Mouse (Mus musculus) liver, adult 10 weeks (tissue): ENCODE data around the gene Gm28041. TPM values are rescaled to one million over a fixed set of nuclear protein-coding genes. Genes with fewer than 3 reads are reported as not detected.

Experiments used
- polyA plus RNA-seq: library from polyadenylated mRNA; stranded (reverse); fragments of 350-450 nt; fragmentation: Illumina TruSeq; extraction: RNeasy Lipid Tissue Mini Kit (QIAGEN cat#74804); gene quantifications from one replicate; pipeline ENCODE4 v1.2.3, GENCODE M21; 2014; ENCODE audit warnings: low read depth, low replicate concordance

The Gm28041 gene
- not detected for polyA plus RNA-seq

DNA sequence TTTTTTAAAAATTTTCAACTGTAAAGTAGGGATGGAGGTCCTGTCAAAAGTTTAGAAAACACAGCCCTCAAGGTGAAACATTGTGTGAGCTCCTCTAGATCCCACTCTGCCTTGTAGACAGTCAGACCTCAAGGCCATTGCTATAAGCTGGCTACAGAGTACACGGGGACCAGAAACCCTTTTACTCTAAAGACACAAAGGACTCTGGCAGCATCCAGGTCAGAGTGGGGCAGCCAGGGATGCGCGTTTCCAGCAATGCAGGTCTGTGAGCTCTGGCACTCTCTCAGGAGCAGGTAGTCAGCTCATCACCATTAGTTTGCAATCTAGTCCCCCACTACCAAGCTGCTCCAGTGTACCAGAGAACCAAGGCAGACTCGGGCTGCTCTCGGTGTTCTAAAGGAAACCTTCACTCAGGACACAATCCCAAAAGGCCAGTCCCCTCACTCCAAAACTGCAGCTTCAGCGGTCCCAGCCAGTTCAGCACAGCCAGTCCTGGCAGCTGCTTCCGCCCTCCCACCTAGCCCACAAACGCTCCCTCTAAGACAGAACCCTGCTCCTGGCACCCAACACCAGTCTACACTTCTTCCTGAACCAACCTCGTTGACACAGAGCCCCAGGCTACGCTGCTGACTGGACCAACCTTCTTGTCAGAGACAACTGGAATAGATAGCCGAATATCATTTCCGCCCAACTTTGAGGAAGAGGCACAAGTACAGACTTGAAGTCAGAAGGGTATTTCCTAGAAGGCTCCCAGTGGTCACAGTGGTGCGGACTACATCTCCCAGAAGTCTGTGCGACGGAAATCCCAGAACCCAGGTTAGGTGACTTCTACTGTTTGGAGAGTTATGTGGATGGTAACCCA, at the start of gene Gm28041, which contains the start of gene Zfp456:
TSS of gene Gm28041 (minus strand) at position 684 of the 862 bp plus-strand sequence.
TSS of gene Zfp456 (minus strand) at position 761 of the 862 bp plus-strand sequence.

GRCm38 (mm10) chr13:67421207-67421857, 45.8 kb upstream of the Gm28041 start, which contains the start of gene Zfp459:
Gene Zfp459 (minus strand): TSS chr13:67421418.

GRCm38 (mm10) chr13:67399183-67399903, 23.8 kb upstream of the Gm28041 start, which contains the start of gene Zfp429:
Gene Zfp429 (minus strand): TSS chr13:67399819.

DNA sequence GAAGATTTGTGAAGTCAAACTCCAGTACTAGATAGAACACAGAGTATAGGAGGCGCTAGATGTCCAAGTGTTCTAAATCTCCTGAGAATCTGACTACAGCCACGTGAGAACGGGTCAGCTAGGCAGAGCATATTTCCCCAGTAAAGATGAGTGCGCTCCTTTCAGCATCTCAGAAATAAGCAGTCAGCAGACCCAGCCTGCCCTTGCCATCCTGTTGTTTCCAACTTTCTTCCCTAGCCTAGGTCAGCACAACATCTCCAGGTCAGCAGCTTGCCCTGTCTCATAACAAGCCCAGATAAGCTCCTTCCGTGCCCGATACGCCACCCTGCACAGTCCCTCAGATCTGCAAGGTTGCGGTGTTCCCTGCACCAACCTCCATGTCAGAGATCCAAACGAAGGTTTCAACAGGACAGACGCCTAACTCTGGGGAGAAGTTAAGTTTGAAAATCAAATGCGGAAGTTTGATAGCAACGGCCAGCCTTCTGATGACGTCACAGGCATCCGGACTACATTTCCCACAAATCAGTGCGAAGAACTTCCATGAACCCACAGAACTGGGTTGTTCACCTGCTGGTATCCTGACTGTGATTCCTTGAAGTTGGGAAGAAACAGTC, 15.3 kb downstream of the Gm28041 start, which contains the start of the genes Gm28044 and Zfp953:
TSS of gene Gm28044 (minus strand) at position 406 of the 614 bp plus-strand sequence.
TSS of gene Zfp953 (minus strand) at position 475 of the 614 bp plus-strand sequence.

DNA sequence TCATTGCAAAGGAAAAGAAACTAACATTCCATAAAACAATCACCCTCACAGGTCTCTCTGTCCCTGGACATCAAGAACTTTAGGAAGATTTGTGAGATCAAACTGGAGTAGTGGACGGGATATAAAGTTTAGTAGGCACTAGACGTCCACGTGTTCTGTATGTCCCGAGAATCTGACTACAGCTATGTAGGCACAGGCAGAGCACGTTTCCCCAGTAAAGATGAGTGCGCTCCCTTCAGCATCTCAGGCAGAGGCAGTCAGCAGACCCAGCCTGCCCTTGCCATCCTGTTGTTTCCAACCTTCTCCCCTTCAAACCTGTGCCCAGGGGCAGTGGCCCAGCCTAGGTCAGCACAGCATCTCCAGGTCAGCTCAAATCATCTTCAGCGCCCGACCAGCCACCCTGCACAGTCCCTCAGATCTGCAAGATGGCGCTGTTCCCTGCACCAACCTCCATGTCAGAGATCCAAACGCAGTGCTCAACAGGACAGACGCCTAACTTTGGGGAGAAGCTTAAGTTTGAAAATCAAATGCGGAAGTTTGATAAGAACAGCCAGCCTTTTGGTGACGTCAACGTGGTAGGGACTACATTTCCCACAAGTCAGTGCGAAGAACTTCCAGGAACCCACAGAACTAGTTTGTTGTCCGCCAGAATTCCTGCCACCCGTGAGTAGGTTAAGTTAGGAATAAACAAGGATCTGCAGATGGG, 43.4 kb downstream of the Gm28041 start, which contains the start of gene Zfp595:
TSS of gene Zfp595 (minus strand) at position 552 of the 706 bp plus-strand sequence.

GRCm38 (mm10) chr13:67305822-67306672, 69.5 kb downstream of the Gm28041 start, which contains the start of gene Zfp457:
Gene Zfp457 (minus strand): TSS chr13:67306485.

Other genes starting within 250 kb of the Gm28041 start
- 7.2 TPM for gene Rsl1, start 202.6 kb downstream of the Gm28041 start, polyA plus RNA-seq
- 4.1 TPM for gene Zfp455, start 181.2 kb downstream of the Gm28041 start, polyA plus RNA-seq
- 2.8 TPM for gene Zfp458, start 97.3 kb downstream of the Gm28041 start, polyA plus RNA-seq
- gene Zfp457, start 69.2 kb downstream of the Gm28041 start, polyA plus RNA-seq = 0.69 TPM
- gene Zfp595, start 43.2 kb downstream of the Gm28041 start, polyA plus RNA-seq = 12.4 TPM
- gene Gm28044, start 15.2 kb downstream of the Gm28041 start, polyA plus RNA-seq = not detected
- gene Zfp953, start 15.1 kb downstream of the Gm28041 start, polyA plus RNA-seq = 8.5 TPM
- 2.1 TPM for gene Zfp456, start 77 bp upstream of the Gm28041 start, polyA plus RNA-seq
- gene Zfp429, start 24.1 kb upstream of the Gm28041 start, polyA plus RNA-seq = 6.3 TPM
- gene Zfp459, start 45.7 kb upstream of the Gm28041 start, polyA plus RNA-seq = 0.21 TPM
- gene Zfp874a, start 75.9 kb upstream of the Gm28041 start, polyA plus RNA-seq = 75.3 TPM
- gene Zfp874b, start 108.5 kb upstream of the Gm28041 start, polyA plus RNA-seq = 22.3 TPM
- 14.5 TPM for gene Zfp58, start 124.8 kb upstream of the Gm28041 start, polyA plus RNA-seq
- not detected for gene Gm26965, start 150.4 kb upstream of the Gm28041 start, polyA plus RNA-seq
- 9.1 TPM for gene Zfp87, start 150.4 kb upstream of the Gm28041 start, polyA plus RNA-seq
- gene Zfp748, start 178.1 kb upstream of the Gm28041 start, polyA plus RNA-seq = 8.8 TPM
- gene Zfp729b, start 234.0 kb upstream of the Gm28041 start, polyA plus RNA-seq = 15.0 TPM